Mouse (Mus musculus): ENCODE data around the gene Hist1h2br.

- TF ChIP-seq POLR2A (IDR thresholded peaks at IDR 0.05; ENCODE audit: low read depth, low read length) (no peak), CTCF (conservative IDR thresholded peaks at IDR 0.05; ENCODE audit: insufficient read depth, insufficient read length, low read depth, low read length) (no peak)
Measured at GRCm38 (mm10) chr13:21847883-21848282, 14.3 kb downstream of the Hist1h2br start.

Data from kidney, adult 2 months (tissue).